Mouse (Mus musculus): Measurements from ENCODE around the gene Zhx3. TPM values are rescaled to one million over a fixed set of nuclear protein-coding genes. Genes with fewer than 3 reads are reported as not detected.

The Zhx3 gene
- total and polyA plus RNA-seq, 2 experiments from 2014 or later, result 18.9 to 53.0 TPM

DNA sequence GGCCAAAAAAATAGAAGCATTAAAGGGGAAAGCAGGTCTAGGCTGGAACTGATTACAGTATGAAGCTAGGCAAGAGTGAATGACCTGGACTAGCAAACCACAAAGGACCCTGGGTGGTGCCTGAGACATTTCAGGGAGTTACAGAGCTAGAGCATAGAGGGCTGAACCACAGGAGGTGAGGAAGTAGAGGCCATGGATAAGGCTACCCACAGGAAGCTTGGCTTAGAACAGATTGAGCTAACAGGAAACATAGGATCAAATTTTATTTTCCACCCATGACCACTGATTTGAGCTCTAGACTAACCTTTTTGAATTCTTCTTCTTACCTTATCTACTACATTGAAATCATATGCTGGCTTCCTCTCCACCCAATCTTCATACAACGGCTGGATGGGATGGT, 12.4 kb downstream of the Zhx3 start:
- H3K27me3 ChIP-seq (ENCODE audit: insufficient read depth, low read length), result no peaks in the 10 kb centered on the region
- H3K4me1 ChIP-seq (ENCODE audit: insufficient read depth, low read length), result no peaks in the 10 kb centered on the region
- no peaks in the 10 kb centered on the region for H3K36me3 ChIP-seq (ENCODE audit: insufficient read depth, low read length)
- DNase-seq (ENCODE audit: low spot score) (no peak), ATAC-seq (no peak)
- no peaks in the 10 kb centered on the region for H3K9me3 ChIP-seq (ENCODE audit: low read length)
- H3K4me3 ChIP-seq (ENCODE audit: low read length), result no peak overlapping the region
- no peak overlapping the region for H3K9ac ChIP-seq (replicated peaks; ENCODE audit: low read length)
- H3K27ac ChIP-seq, result no peak overlapping the region
- TF ChIP-seq CTCF (IDR thresholded peaks at IDR 0.05; ENCODE audit: low read depth), result no peak
- no peak overlapping the region for H3K4me2 ChIP-seq (ENCODE audit: low read depth, low read length)
- WGBS, result 97% methylated on average over 1 of the region's 1 CpGs

DNA sequence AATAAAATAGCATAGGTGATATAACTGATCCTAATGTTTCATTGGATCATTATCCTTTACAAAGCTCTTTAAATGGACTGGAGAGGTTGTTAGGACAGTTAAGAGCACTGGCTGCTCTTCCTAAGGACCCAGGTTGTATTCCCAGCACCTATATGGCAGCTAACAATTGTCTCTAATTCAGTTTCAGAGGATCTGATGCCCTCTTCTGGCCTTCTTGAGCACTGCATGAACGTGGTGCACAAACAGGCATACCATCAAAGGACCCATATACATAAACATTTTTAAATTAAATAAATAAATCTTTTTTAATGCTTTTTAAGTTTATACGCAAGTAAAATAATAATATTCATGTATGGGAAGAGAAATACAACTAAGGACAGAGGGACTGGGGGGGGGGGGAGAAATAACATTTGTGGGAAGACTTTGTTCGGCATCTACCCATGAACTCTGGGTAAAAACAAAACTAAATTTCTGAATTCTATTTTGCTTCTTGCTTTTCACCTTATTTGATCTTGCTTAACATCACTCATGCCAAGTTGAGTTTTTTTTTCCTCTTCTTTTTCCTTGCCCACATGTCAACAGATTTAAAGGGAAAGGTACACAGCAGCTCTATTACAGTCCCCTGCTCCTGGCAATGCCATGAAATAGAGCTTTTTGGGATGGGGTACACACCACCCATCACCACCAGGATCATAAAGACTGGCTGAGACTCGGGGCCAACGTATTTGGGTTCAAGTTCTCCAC, 16.3 kb downstream of the Zhx3 start:
- H3K4me1 ChIP-seq (ENCODE audit: insufficient read depth, low read length), result no peaks in the 10 kb centered on the region
- no peak overlapping the region for H3K9ac ChIP-seq (replicated peaks; ENCODE audit: low read length)
- H3K4me3 ChIP-seq (ENCODE audit: low read length), result no peak overlapping the region
- H3K36me3 ChIP-seq (ENCODE audit: insufficient read depth, low read length), result no peaks in the 10 kb centered on the region
- no peaks in the 10 kb centered on the region for H3K27me3 ChIP-seq (ENCODE audit: insufficient read depth, low read length)
- no peak for DNase-seq (ENCODE audit: low spot score)
- TF ChIP-seq CTCF (IDR thresholded peaks at IDR 0.05; ENCODE audit: low read depth), result no peak
- no peaks in the 10 kb centered on the region for H3K9me3 ChIP-seq (ENCODE audit: low read length)
- no peak overlapping the region for H3K4me2 ChIP-seq (ENCODE audit: low read depth, low read length)
- no peak overlapping the region for H3K27ac ChIP-seq
- no peak for ATAC-seq
- WGBS, result 80% methylated on average over 5 of the region's 5 CpGs

DNA sequence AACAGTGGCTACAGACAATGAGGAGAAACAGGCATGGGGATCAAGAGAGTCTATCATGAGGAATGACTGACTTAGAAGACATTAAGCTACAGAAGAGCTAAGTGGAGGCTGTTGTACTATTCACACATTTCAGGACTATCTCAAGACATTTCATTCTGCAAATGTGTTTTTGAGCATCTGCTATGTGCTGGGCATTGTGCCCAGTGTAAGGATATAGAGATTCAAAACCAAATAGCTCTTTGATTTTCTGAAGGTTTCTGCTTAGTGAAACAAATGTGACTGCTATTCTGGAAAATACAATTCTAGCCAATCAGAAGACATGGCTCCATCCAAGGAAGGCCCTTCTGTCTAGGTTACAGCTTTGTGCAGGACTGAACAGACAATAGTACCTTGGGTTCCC, 18.1 kb downstream of the Zhx3 start:
- H3K27ac ChIP-seq, result no peak overlapping the region
- H3K4me3 ChIP-seq (ENCODE audit: low read length), result no peak overlapping the region
- ATAC-seq (no peak), DNase-seq (ENCODE audit: low spot score) (no peak)
- H3K4me1 ChIP-seq (ENCODE audit: insufficient read depth, low read length), result no peaks in the 10 kb centered on the region
- no peaks in the 10 kb centered on the region for H3K27me3 ChIP-seq (ENCODE audit: insufficient read depth, low read length)
- no peak for TF ChIP-seq CTCF (IDR thresholded peaks at IDR 0.05; ENCODE audit: low read depth)
- no peak overlapping the region for H3K4me2 ChIP-seq (ENCODE audit: low read depth, low read length)
- no peaks in the 10 kb centered on the region for H3K36me3 ChIP-seq (ENCODE audit: insufficient read depth, low read length)
- H3K9me3 ChIP-seq (ENCODE audit: low read length), result no peaks in the 10 kb centered on the region
- no peak overlapping the region for H3K9ac ChIP-seq (replicated peaks; ENCODE audit: low read length)

DNA sequence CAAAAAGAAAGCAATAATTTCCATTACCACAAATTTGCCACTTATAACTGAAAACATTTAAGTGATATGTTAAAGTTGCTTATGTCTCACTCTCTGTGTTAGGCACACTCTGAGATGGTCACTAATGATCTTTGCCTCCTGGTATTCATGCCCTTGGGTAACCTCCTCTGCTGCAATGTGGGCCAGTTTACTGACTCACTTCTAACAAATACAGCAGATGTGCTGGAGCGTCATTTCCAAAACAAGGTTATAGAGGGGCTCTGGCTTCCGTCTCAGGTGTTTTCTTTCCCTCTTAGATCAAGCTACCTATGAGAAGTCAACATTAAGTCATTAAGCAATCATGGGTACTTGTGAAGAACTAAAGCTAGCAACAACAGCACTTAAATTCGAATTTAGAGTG, 22.4 kb downstream of the Zhx3 start:
- no peak overlapping the region for H3K27ac ChIP-seq
- H3K9ac ChIP-seq (replicated peaks; ENCODE audit: low read length), result no peak overlapping the region
- no peaks in the 10 kb centered on the region for H3K27me3 ChIP-seq (ENCODE audit: insufficient read depth, low read length)
- ATAC-seq (no peak), DNase-seq (ENCODE audit: low spot score) (no peak)
- no peaks in the 10 kb centered on the region for H3K36me3 ChIP-seq (ENCODE audit: insufficient read depth, low read length)
- no peak overlapping the region for H3K4me3 ChIP-seq (ENCODE audit: low read length)
- no peaks in the 10 kb centered on the region for H3K9me3 ChIP-seq (ENCODE audit: low read length)
- WGBS, result 80% methylated on average over 3 of the region's 3 CpGs
- H3K4me1 ChIP-seq (ENCODE audit: insufficient read depth, low read length), result no peaks in the 10 kb centered on the region
- TF ChIP-seq CTCF (IDR thresholded peaks at IDR 0.05; ENCODE audit: low read depth), result no peak
- no peak overlapping the region for H3K4me2 ChIP-seq (ENCODE audit: low read depth, low read length)

DNA sequence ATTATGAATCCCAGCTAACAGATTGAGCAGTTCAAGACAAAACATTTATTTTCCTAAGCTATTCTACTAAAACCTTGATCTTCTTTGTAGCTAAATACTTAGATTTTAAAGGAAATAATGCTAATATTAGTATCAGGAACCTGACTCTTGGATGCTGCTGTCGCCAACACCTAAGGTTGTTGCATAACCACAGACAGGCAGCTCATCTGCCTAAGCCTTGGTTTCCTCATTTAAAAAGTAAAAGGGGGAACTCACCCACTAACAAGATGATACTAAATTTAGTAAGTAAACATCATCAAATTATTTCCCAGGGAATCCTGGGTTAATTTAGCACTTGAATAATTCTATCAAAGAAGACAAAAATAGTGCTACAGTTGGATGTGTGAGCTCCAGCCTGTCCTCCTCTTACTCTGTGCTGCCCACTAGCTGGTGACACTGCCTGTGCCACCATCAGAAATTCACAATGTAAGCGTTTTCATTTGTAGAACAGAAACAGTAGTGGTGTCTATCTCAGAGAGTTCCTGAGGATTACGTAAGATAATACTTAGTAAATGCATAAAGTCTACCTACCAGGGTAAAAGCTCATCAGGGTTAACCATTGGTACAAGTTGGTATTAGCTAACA, 23.1 kb downstream of the Zhx3 start:
- Histone ChIP-seq H3K36me3 (ENCODE audit: insufficient read depth, low read length) (no peaks in the 10 kb centered on the region), H3K27ac (no peak overlapping the region), H3K27me3 (ENCODE audit: insufficient read depth, low read length) (no peaks in the 10 kb centered on the region), H3K9me3 (ENCODE audit: low read length) (no peaks in the 10 kb centered on the region), H3K4me2 (ENCODE audit: low read depth, low read length) (no peak overlapping the region), H3K4me1 (ENCODE audit: insufficient read depth, low read length) (no peaks in the 10 kb centered on the region), H3K4me3 (ENCODE audit: low read length) (no peak overlapping the region), H3K9ac (replicated peaks; ENCODE audit: low read length) (no peak overlapping the region)
- no peak for DNase-seq (ENCODE audit: low spot score)
- TF ChIP-seq CTCF (IDR thresholded peaks at IDR 0.05; ENCODE audit: low read depth), result peak; percentile 39
- WGBS, result 79% methylated on average over 3 of the region's 3 CpGs
- no peak for ATAC-seq

DNA sequence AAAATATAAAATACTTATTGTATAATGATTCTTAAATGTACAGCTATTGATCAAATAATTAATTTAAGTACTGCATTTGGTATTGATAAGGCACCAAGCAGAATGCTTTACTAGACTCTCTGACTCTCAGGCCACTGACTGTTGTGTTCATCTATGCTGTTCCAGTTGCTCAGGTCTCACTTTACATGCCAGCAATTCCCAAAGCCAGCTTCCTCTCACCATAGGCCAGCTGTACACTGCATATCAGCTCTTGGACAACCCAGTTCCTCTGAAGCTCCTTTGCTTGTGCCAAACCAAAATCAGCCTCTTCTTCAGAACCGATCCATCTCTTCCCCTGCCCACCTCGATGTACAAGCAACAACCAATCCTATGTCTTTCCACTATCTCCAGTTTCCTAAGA, 24.6 kb downstream of the Zhx3 start:
- H3K4me2 ChIP-seq (ENCODE audit: low read depth, low read length), result no peak overlapping the region
- no peaks in the 10 kb centered on the region for H3K4me1 ChIP-seq (ENCODE audit: insufficient read depth, low read length)
- 91% methylated on average over 2 of the region's 2 CpGs for WGBS
- H3K9me3 ChIP-seq (ENCODE audit: low read length), result no peaks in the 10 kb centered on the region
- H3K4me3 ChIP-seq (ENCODE audit: low read length), result no peak overlapping the region
- TF ChIP-seq CTCF (IDR thresholded peaks at IDR 0.05; ENCODE audit: low read depth), result no peak
- no peak overlapping the region for H3K9ac ChIP-seq (replicated peaks; ENCODE audit: low read length)
- H3K36me3 ChIP-seq (ENCODE audit: insufficient read depth, low read length), result no peaks in the 10 kb centered on the region
- DNase-seq (ENCODE audit: low spot score) (no peak), ATAC-seq (no peak)
- no peak overlapping the region for H3K27ac ChIP-seq
- no peaks in the 10 kb centered on the region for H3K27me3 ChIP-seq (ENCODE audit: insufficient read depth, low read length)

DNA sequence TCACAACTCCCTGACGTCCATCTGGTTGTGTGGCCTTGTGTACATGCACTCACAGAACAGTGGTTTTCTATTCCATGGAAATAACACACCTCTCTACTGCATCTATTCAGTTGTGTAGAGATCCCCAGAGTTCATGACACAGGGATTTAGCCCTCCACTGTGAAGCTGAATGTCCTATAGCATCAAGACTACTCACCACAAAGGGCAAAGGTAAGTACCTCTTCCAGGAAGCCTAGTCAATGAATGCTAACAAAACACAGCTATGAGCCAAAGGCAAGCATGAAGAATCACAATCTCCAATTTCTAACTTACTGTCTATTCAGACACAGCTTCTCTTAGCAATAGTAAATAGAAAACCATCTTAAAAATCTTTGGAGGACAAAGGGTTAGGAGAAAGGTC, 25.1 kb downstream of the Zhx3 start:
- no peaks in the 10 kb centered on the region for H3K4me1 ChIP-seq (ENCODE audit: insufficient read depth, low read length)
- WGBS, result 81% methylated on average over 1 of the region's 1 CpGs
- ATAC-seq (no peak), DNase-seq (ENCODE audit: low spot score) (no peak)
- no peak overlapping the region for H3K27ac ChIP-seq
- H3K36me3 ChIP-seq (ENCODE audit: insufficient read depth, low read length), result no peaks in the 10 kb centered on the region
- no peaks in the 10 kb centered on the region for H3K9me3 ChIP-seq (ENCODE audit: low read length)
- no peaks in the 10 kb centered on the region for H3K27me3 ChIP-seq (ENCODE audit: insufficient read depth, low read length)
- no peak overlapping the region for H3K9ac ChIP-seq (replicated peaks; ENCODE audit: low read length)
- TF ChIP-seq CTCF (IDR thresholded peaks at IDR 0.05; ENCODE audit: low read depth), result no peak
- no peak overlapping the region for H3K4me3 ChIP-seq (ENCODE audit: low read length)
- no peak overlapping the region for H3K4me2 ChIP-seq (ENCODE audit: low read depth, low read length)
